Mouse (Mus musculus) erythroblast, adult 5-6 weeks (primary cell): ENCODE data around the gene Tuba1a. TPM values are rescaled to one million over a fixed set of nuclear protein-coding genes. Genes with fewer than 3 reads are reported as not detected.

ENCODE experiments used
- ATAC-seq: replicated peaks from 2 replicates; pipeline ENCODE4 v1.8.0; 2016; ENCODE audit warnings: moderate number of reproducible peaks, mild to moderate bottlenecking, moderate TSS enrichment, inconsistent platforms; ENCODE audit not compliant: poor library complexity, low FRiP score, severe bottlenecking
- total RNA-seq, 2 experiments: library from RNA; stranded (forward) in 1 of 2; stranded (reverse) in 1 of 2; fragments of 150-400 nt in 1 of 2; fragments of 200-764, 138-1000 nt in 1 of 2; gene quantifications; 2 replicates each; pipeline versions ENCODE4 v1.2.3 to v1.2.4; 2015 to 2017; ENCODE audit warnings: low replicate concordance in 2 of 2

The Tuba1a gene
- total RNA-seq (2015; ENCODE audit: low replicate concordance) (15.3 and 19.6 TPM in 2 replicates), total RNA-seq (2017; ENCODE audit: low replicate concordance) (4.3 and 5.9 TPM in 2 replicates)

DNA sequence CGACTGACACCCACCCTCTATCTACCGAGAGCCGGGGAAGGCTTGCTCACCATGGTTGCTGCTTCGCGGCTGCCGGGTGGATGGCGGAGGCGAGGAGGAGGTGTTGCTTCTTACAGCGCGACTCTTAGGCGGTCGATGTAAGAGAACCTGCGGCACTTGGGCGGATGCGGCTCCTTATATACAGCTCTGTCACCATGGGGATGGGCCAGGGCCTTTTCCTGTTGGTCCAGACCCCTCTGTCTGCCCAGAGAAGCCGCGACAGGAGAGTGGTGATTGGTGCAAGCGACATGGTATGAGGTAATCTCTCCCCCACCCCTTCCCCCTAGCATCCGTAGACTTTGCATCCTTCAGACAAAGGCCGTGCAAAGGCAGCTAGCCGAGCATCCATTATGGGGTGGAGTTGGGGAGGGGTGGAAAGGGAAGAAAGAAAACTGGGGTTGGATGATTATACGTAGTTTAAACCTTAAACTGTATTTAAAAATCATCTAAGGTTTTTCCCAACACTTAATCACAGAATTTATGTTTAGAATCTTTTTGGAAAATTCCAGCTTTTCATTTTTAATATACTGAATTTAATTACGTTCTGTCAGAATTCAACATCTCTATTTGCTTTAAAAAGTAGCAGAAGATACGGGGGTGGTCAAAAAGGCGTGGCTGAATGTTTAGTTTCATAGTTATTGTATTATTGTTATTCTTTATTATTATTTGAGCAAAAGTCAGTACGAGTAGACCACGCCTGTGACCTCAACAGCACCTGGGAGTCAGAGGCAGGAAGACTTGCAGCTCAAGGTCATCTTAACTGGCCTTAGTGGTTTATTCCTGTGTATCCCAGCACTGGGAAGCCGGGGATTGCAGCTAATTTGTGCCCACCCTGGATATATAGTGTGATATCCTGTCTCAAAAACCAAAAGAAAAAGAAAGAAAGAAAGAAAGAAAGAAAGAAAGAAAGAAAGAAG is at the start of gene Tuba1a, which contains the start of gene Gm49450:
Tuba1a (minus strand) TSS at position 303 of the 956 bp plus-strand sequence.
Gm49450 (minus strand) TSS at position 151 of the 956 bp plus-strand sequence.
- ATAC-seq = peak; percentile 75

DNA sequence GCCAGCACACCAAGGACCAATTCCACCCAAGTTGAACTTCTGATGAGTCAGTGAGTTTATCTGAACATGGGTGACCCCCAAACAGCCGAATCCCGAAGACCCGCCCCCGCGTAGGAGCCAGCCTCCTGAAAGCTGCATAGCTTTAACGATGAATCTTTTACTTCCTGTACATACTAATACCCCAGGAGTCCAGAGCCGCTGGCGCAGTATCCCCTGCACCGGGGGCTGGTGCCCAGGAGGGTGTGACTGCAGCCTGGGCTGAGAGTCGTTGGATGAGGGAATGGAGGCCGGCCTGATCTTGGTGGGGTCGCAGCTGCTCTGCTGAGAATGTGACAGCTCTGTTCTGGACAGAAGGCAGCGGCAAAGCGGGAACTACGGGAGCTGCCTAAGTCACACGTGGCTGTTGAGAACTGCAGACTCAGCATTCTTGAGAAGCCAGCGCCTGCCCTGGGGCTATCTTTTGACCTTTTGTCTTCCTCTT is 48.0 kb upstream of the Tuba1a start:
- ATAC-seq = 0 out of 2 replicates have a peak, but pooled peaks have one; percentile 11

DNA sequence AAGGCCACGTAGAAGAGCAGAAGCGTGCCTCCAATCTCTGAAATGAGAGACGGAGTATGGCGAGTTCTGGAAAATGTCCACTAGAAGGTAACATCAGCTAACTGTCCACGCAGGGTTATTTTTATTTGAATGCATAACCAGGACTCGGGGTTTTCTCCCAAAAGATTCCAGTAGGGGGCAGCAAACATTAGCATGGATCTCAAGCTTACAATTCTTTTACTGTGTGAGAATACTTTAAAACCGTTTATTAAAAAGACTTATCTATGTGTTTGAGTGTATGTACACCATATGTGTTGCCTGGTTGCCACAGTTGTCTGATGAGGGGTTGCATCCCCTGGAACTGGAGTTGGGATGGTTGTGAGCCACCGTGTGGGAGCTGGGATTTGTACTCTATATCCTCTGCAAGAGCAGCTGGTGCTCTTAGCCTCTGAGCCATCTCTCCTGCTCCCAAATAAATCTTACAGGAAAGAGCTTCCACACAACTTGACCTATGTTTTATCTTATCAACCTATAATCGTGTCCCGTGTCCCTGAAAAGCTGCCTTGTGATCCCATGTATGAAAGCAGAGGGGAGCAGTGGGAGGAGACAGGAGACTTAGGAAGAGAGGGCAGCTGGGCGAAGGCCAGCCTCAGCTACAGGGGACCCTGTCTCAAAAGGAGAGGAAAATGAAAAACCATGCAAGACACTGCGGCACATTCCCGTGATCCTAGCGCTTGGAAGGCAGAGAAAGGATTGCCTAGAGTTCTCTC is 47.2 kb upstream of the Tuba1a start:
- peak; percentile 66 for ATAC-seq

DNA sequence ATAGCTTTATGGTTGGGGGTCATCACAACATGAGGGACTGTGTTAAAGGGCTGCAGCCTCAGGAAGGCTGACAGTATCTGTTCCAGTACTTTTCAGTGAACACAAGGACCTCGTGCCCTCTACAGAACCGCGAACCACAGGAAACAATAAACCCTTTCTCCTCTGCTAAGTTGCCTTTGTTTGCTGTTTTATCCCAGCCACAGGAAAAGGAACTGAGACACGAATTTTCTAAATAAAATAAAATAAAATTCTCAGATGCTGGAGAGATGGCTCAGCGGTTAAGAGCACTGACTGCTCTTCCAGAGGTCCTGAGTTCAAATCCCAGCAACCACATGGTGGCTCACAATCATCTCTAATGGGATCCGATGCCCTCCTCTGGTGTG is 45.3 kb upstream of the Tuba1a start:
- no peak for ATAC-seq

DNA sequence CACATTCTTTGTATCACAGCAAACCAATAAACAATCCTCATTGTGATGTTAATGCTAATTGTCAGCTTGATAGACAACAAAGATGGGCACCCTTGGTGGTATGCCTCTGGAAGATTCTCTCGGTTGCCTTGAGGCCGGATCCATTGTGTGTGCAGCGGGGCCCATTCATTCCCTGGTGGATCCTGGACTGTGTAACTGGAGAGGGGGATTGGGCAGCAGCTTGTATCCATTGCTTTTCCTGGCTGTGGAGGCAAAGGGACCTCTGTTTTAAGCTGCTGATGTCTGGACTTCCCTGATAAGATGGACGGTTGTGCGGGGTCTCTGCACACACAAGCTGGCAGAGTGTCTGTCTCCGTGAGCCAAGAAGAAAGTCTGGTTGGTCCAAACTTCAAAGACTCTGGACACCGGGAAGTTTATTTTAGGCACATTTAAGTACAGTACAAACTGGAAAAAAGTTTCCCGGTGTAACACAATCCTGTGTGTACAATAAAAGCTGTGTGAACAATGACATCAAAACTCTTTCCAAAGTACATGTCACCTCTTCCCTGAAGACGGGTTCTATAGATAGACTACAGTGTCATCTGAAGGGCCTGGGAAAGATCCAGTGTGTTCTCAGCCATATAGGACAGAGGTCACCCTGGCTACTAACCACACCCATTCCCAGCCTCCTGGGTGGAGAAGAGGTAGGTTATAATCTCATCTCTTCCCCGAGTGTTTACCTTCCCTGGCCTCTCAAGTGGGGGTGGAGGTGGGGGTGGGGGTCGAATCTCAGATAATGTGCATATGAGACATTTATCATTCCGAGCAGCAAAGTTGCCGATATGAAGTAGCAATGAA is 44.7 kb upstream of the Tuba1a start:
- ATAC-seq = no peak

DNA sequence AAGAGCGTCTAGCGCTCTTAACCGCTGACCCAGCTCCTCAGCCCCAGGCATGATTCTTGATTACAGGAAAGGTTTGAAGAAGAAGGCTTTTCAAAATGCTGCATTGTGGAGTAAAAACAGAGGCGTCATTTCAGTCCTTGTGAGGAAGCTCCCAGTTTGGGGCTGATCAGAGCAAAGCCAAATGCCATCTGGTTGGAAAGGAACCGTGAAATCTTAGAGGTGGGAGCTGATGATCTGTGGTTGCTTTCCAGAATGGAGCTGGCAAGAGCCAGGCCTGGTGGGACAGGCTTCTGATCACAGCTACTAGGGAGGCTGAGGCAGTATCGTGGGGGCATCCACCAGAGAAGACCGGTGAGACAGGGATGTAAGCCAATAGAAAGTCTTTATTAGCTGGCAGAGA is 43.3 kb upstream of the Tuba1a start:
- ATAC-seq = no peak

DNA sequence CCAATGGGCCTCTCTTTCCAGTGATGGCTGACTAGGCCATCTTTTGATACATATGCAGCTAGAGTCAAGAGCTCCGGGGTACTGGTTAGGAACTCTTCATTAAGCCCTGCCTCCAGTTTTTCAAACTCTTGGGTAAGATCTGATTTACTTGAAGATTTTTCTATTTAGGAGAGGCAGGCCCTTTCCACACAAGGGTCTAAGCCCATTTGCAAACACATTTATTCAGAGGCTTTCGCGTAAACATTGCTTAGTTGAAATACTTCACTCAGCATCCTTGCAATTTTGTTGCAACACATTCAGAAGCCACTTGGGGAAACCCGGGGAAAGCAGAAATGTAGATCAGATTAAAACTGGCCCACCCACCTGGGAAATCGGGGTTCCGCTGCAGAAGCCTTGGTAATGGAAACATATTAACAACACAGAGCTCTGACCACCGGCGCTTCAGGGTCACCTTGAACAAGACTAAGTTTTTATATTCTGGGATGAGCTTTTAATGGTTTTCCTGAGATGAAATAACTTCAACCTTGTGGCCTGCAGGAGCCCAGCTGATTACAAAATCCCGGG is 41.5 kb upstream of the Tuba1a start:
- no peak for ATAC-seq

DNA sequence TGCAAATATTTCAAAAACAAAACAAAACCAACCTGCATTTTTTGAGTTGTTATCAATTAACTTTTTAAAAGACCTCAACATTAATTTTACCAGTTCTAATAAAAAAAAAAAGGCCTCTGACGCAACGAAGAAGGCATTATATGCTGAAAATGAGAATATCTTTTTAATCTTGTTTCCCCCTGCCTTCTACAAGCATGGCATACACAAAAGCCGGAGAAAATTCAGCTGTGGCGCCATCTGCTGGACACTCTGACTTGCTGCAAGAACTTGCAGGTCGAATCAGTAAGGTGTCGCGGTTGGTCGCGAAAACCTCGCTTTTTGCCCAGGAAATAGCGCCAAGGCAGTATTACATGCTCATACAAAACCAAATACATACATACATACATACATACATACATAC is 40.4 kb upstream of the Tuba1a start:
- ATAC-seq = peak; percentile 76

DNA sequence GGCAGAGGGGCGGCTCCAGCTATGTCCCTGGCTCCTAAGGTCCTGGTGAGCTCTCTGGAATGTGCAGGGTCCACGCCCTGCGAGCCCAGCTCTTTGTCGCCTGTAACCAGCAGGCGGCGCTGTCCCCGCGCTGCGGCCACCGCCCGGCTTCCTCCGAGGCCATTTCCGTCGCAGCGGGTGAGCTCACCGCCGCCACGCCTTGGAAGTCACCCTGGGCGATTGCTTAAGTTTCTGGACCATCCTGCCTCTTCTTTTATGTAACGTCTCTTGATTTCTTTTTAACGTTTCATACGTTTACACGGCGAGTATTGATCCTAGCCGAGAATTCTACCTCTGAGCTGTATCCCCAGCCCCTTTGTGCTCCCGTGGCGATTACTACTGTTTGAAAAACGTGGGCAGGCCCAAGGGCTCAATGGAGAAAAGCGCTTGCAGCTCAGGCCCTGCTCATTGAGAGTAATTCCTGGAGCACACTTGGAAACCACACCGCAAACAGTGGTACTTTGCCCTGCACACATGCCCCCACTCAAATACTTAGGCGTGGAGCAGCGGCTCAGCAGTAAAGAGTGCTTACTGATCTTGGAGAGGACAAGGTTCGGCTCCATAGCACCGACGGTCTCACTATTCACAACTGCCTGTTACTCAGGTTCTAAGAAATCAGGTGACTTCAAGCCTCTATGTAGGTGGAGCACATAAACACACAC is 39.7 kb upstream of the Tuba1a start:
- ATAC-seq = peak; percentile 96

DNA sequence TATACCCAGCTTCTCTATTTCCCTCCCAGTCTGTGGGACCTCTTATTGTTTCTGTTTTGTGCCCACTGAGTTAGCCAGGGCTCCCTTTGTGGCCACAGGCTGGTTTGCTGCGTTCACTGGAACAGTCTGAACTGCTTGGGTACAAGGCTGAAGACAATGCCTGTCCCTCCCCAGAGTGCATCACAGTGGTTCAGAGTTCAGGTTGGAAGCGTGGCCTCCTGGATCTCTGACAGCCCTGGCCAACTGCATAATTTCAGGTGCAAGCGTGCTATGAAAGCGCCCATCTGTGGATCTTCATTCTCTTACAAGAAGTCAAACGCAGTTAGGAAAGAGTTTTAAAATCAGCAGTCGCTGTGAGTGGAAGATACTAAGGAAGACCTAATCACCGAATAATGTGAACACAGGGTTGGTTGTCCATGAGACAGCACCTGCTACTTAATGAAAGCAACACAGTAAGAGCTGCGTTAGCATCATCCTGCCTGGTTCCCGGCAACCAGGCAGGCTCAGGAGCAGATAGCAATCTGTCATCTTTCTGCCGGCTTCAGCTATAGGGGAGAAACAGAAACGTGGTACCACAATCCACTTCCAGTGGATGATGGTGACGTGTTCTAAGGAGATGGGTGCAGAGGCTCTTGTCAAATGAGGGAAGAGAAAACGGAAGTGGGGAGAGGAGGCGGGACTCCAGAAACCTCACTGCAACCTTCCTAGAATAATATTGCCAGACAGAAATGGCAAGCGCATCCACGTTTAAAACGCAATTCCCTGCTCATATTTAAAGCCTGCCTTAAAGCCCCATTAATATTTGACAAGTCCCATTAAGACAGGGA is 38.8 kb upstream of the Tuba1a start:
- no peak for ATAC-seq

DNA sequence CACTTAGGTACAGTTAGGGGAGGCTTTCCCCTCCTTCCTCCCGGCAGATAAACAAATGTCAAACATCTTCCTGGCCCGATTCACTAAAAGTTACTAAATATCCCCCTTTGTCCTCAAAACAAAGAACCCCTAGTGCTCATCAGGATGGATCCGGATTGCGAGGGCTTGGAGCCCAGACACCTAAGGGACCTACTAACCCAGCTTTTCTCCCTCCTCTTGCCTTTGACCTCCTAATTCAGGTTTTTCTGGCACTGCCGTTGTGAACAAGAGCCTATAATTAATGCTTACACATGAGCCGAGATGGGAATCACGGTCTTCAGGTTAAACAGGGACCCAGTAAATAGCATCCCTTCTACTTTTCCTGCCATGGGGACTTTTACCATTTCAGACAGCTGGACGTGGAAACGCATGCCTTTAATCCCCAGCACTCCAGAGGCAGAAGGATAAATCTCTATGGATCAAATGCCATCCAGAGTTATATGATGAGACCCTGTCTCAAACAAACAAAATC is 38.1 kb upstream of the Tuba1a start:
- no peak for ATAC-seq

DNA sequence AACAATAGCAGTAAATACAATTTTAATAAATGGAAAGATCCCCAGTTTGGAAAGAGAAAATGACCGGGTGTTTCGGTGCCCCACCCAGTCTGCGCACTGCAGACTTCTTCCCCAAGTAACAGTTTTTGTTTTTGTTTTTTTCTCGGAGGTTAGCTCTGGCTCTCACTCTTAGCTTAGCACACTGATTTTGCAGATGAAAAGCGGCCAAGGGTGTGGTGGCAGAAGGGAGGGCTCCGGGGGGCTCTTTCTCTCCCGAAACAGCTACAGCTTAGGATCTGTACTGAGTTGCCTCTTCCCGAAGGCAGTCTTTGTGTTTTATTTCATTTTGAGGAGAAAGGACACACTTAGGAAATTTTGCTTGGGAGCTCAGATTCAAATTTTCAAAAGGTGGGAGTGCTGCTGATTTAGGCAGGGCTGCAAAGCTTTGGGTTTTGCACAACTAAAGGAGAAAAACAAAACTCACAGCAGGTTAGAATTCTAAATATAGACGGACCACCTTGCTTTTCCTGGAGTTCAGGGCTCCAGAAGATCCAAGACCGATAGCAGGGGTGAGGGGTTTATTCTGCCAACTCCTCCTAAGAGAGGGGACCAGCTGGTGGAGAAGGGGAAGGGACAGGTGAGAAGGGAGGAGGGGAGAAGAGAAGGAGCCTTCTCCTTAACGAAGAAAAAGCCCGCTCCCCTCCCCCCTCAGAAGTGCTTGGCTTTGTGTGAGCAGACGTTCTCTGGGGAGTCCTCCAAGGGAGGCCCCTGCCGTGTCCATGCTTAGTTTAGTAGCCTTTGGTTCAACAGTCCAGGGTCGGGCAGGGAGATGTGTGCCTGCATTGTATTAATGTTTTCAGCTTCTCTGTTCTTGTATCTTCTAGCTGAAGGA is 37.4 kb upstream of the Tuba1a start:
- ATAC-seq = no peak

DNA sequence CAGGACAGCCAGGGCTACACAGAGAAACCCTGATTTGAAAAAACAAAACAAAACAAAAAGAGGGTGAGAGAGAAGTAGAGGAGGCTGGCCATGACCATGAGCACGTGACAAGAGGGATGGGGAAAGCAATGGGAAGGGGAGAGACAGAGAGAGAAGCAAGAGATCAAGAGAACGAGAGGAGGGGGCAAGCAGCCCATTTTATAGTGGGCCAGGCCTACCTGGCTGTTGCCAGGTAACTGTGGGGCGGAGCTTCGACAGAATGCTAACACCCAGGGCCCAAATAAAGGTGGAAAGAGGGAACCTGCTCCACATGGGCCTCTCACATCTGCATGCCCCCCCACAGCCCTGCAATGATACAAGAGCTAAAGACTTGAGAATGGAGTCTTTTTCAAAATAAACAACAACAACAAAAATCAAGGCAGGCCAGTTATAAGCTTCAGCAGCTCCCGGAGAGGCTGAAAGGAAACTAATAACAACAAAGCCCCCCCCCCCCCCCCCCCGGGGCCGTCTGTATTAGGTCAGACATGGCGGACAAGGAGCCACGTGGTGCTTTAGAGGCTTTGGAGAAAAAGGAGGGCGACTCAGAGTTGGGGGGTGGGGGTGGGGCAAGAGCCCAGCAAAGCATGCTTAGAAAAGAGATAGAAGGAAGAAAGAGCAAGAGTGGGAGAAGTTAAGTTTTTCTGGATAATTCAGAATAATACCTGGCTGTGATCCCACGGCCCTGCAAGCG is 36.4 kb upstream of the Tuba1a start:
- no peak for ATAC-seq

DNA sequence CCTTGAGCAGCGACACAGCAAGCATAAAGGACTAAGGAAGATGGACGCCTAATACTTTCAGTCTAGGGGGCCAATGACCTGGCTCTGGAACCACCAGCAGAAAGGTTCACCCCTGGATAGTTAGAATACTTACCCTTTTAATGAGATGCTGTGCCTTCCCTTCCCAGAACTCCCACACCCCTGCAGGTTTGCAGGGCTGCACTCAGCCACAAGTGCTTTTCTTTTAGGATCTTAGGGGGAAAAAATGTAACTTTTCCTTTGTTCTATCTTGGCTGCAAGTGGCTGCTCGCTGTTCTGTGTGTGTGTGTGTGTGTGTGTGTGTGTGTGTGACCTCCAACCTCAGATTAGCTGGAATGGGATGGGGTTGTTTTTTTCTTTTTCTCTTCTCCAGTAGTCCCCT is 35.3 kb upstream of the Tuba1a start:
- ATAC-seq = no peak

DNA sequence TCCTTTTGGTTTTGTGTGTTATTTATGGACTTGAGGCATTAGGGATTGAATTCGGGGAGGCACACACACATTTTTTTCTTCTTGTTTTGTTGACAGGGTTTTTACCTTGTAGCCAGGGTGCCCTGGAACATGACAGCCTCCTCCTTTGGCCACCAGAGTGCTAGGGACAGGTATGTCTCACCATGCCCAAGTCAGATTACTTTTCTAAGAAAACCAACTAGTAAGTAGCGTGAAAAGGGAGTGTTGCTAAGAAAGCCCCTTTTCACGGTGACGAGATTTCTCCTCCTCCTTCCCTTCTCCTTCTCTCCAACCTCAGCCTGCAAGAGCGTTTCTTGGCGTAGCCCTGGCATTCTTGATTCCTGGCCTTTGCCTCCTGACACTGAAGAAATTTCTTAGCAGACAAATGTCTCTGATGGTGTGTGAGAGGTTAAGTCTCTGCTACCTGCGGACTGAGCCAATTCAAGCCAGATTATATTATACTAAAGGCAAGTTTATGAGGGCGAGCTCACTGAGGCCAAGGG is 34.2 kb upstream of the Tuba1a start:
- no peak for ATAC-seq

DNA sequence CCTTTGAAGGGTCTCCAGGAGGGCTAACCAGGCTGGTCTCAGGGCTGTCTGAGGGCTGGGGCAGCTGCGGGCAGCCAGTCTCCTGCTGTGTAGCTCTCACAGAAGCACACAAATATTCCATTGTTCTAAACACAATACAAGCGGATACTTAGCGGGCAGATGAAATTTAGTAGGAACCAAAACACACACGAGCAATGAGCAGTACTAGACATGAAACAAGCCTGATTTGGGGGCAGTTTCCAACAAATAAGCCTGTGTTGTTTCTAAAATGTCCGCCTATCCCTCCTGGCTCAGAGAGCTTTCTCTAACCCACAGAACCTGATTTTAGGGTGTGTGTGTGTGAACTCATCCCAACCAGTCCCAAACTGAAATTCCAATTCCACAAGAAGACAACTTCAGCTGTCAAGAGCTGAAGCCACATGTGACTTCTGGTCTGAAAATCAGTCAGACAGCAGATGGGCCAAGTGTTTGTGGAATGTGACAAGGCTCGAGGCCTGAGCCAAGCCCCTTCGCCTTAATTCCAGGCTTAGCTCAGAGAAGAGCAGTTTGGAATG is 33.7 kb upstream of the Tuba1a start:
- ATAC-seq = no peak
